Mouse (Mus musculus) heart, embryonic 15.5 days (tissue): Measurements from ENCODE around the gene Trmt61a. TPM values are rescaled to one million over a fixed set of nuclear protein-coding genes. Genes with fewer than 3 reads are reported as not detected.
"Not testable (repeated sequence)": the region's sequence is repeated elsewhere in the genome, so short reads cannot be mapped to it uniquely, and the experiment has no call there.

ENCODE experiments used
- ATAC-seq: fragments of 200-750 bp; cut with Nextera tagmentation; replicated peaks from 2 replicates; pipeline ENCODE4 v1.8.0; 2017; ENCODE audit warnings: low read depth, moderate TSS enrichment; ENCODE audit not compliant: insufficient number of reproducible peaks, insufficient read depth, low FRiP score
- H3K27ac ChIP-seq: fragments of 300-500 bp; sonication (generic); 2 replicates; pipeline ENCODE4 v1.5.1; 2015; ENCODE audit warnings: mild to moderate bottlenecking, inconsistent platforms
- H3K27me3 ChIP-seq: fragments of 300-500 bp; sonication (generic); 2 replicates; pipeline ENCODE4 v1.6.1; 2015; ENCODE audit warnings: inconsistent platforms
- H3K36me3 ChIP-seq: fragments of 300-500 bp; sonication (generic); 2 replicates; pipeline ENCODE4 v1.6.1; 2015; ENCODE audit warnings: mild to moderate bottlenecking, inconsistent platforms
- H3K4me1 ChIP-seq: fragments of 300-500 bp; sonication (generic); replicated peaks from 2 replicates; pipeline ENCODE4 v1.6.1; 2015; ENCODE audit warnings: inconsistent platforms
- H3K4me2 ChIP-seq: fragments of 300-500 bp; sonication (generic); 2 replicates; pipeline ENCODE4 v1.6.1; 2015; ENCODE audit warnings: inconsistent platforms, mild to moderate bottlenecking, moderate library complexity
- H3K4me3 ChIP-seq: fragments of 300-500 bp; sonication (generic); 2 replicates; pipeline ENCODE4 v1.5.1; 2015; ENCODE audit warnings: mild to moderate bottlenecking, inconsistent platforms
- H3K9ac ChIP-seq: fragments of 300-500 bp; sonication (generic); 2 replicates; pipeline ENCODE4 v1.6.1; 2015; ENCODE audit warnings: mild to moderate bottlenecking, inconsistent platforms
- H3K9me3 ChIP-seq: fragments of 300-500 bp; sonication (generic); replicated peaks from 2 replicates; pipeline ENCODE4 v1.6.1; 2016; ENCODE audit warnings: inconsistent platforms
- WGBS: fragments of 180-500 bp; shearing (Covaris S2); methylation state at CpG from one replicate; pipeline ENCODE4 v1.1.7; 2015; ENCODE audit warnings: mixed read lengths; 5-methylcytosine and 5-hydroxymethylcytosine counted together
- polyA plus RNA-seq: library from polyadenylated mRNA; unstranded; fragments of >200 nt; fragmentation: Nextera tagmentation; extraction: Ambion mirVana; gene quantifications from 2 replicates; pipeline ENCODE4 v1.2.1, GENCODE M21; 2015

Gene Trmt61a
- polyA plus RNA-seq, 1 experiment from 2014 or later, result 6.1 TPM

DNA sequence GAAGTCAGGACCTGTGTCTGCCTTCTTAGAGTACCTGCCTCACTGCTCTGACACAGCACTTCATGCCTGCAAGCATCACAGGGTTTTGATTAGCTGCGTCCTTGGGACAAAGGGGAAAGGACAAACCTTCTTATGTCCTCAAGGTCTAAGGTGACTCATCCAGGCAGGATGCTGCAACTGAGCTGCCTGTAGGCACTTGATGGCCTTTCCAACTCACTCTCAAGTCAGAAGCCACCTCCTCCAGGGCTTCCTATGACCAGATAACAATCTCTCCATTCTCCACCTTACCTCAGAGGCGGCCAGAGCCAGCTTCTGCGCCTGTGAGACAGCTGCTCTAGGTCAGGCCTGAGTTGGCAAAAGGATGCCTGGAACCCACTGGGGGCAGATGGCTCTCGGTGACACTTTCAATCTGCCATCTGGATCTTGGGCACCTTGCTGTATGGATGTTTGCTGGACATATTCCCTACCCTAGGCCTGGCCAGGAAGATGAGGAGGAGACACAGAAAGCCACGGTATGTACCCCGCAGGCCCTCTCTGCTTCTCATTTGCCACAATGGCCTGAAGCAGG is 20.5 kb downstream of the Trmt61a start:
- H3K27me3 ChIP-seq, result no peaks in the 10 kb centered on the region
- peak overlapping the region; percentile 28; the same call in 1 of the 2 replicates for H3K9ac ChIP-seq
- H3K27ac ChIP-seq, result no peak overlapping the region
- H3K4me1 ChIP-seq, result peaks cover 23% of the 10 kb centered on the region
- 79% methylated on average over 6 of the region's 6 CpGs for WGBS
- no peak for ATAC-seq
- H3K9me3 ChIP-seq, result no peaks in the 10 kb centered on the region
- H3K4me3 ChIP-seq, result no peak overlapping the region
- no peak overlapping the region for H3K4me2 ChIP-seq
- H3K36me3 ChIP-seq, result no peaks in the 10 kb centered on the region

DNA sequence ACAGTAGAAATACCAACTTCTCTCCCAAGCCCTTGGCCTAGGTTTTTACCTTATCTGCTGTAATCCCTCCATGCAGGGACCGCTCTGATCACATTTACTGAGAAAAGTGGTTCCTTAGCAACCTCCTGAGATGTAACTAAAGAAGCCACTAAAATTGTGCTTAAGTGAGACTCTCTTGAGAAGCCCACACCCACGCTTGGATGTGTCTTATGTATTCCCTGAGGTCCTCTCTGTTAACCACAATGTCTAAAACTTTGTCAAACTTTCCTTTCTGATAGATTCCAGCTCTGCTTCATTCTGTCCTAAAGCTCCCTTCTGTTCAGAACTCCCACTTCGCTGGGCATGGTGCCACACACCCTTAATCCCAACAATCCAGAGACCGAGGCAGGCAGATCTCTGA is 21.6 kb downstream of the Trmt61a start:
- Histone ChIP-seq H3K36me3 (no peaks in the 10 kb centered on the region), H3K9me3 (no peaks in the 10 kb centered on the region), H3K27me3 (no peaks in the 10 kb centered on the region), H3K9ac (no peak overlapping the region), H3K27ac (no peak overlapping the region), H3K4me3 (no peak overlapping the region), H3K4me1 (peaks cover 16% of the 10 kb centered on the region), H3K4me2 (no peak overlapping the region)
- ATAC-seq, result no peak
- WGBS, result 81% methylated on average over 4 of the region's 4 CpGs

DNA sequence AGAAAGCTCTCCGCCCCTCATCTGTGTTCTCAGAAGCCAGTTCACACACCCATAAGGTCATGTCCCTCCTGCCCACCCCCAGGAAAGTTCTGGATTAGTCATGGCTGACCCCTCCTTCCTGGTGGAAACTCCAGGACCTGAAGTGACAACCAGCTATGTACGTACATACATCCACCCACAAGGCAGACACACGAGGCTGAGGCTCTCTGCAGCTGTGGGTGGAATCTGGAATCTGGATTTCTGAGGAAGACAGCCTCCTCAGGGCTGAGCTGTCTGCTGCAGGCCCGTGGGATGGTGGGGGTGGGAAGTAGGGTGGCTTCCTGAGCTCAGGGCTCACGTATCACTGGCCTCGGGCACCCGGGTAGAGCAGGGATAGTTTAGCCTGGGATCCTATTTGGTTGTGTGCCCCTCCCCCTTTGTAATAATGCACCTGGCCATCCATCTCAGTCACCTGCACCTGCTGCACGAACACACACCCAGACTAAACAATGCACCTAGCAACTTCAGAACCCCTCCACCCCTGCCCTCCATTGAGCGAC is 23.1 kb downstream of the Trmt61a start:
- H3K4me1 ChIP-seq, result peaks cover 22% of the 10 kb centered on the region
- no peak overlapping the region for H3K4me2 ChIP-seq
- H3K36me3 ChIP-seq, result no peaks in the 10 kb centered on the region
- no peaks in the 10 kb centered on the region for H3K9me3 ChIP-seq
- no peak for ATAC-seq
- H3K27ac ChIP-seq, result no peak overlapping the region
- H3K9ac ChIP-seq, result no peak overlapping the region
- WGBS, result 61% methylated on average over 9 of the region's 9 CpGs
- H3K4me3 ChIP-seq, result no peak overlapping the region
- H3K27me3 ChIP-seq, result no peaks in the 10 kb centered on the region

DNA sequence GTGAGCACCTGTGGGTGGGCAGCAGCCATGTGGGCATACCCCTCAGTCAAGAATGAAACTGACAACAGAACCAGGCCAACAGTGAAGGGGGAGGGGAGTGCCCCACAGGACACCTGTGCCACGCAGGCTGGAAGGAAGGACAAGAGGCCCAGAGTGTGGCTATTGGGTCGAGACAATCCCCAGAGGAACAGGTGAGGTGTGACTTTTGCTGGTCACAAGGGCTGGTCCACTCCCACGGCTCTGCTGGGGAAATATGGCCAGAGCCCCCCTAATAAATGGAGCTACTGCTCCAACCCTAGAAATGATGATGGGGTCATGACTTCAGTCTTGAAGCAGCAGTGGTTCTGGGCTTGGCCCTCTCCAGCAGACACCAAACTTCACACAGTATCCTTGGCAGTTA is 25.4 kb downstream of the Trmt61a start:
- no peak overlapping the region for H3K27ac ChIP-seq
- H3K4me2 ChIP-seq, result no peak overlapping the region
- no peak for ATAC-seq
- no peaks in the 10 kb centered on the region for H3K27me3 ChIP-seq
- 73% methylated on average over 3 of the region's 3 CpGs for WGBS
- no peak overlapping the region for H3K4me3 ChIP-seq
- no peaks in the 10 kb centered on the region for H3K9me3 ChIP-seq
- no peak overlapping the region for H3K9ac ChIP-seq
- H3K4me1 ChIP-seq, result peaks cover 34% of the 10 kb centered on the region
- H3K36me3 ChIP-seq, result no peaks in the 10 kb centered on the region

DNA sequence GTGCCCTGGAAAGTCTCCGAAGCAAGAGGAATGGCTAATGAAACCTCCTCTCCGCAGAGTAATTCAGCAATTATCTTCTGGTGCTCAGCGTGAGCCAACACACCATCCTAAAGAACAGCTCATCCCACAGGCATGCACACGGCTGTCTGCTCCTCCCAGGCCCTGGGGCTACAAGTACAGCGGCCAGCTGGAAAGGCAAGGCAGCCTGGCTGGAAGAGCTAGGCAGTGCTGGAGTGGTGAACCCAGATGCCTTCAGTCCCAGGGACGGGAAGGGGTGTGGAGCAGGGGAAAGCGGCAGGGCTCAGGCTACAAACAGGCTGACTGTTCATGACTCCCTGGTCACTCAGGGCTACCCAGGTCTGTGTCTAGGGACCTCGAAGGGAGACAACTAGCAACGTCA is 26.7 kb downstream of the Trmt61a start:
- ATAC-seq, result peak; percentile 63
- 0 out of 2 replicates have a peak overlapping the region, but pooled peaks have one; percentile 22 for H3K4me2 ChIP-seq

DNA sequence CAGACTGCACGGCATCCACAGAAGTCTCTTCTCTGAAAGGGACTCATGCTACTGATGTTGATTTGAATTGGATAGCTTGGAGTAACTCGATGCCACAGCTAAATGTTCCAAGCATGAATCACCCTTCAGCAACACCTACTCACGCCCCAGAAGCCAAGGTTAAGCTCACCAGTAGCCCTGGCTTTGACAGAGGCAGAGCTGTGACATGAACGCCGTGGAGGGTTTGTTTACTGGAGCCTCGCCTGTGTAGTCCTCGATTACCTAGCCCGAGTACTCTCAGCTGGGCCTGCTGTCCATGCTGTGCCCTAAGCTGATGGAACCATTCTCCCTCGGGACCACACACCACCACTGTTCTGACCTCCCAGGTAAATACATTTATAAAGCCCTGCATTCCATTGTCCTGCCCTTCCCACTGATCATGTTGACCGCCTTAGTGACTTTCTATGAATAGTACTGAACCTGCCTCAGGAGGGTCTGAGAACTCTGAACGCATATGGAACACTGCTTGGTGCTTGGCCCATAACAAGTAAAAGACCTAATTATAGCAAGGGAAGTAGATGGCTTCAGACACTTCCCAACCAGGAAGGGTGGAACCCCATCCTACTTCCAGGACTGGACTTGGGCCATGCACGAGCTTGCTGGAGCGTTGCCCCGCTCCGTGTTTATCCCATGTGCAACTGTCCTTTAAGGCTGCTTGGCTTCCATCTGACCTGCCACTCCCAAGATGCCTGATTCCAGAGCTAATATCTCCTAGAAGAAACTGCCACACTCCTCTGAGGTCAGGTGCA is 27.5 kb downstream of the Trmt61a start:
- 38% methylated on average over 15 of the region's 15 CpGs for WGBS
- peak overlapping the region; percentile 75 for H3K27ac ChIP-seq
- ATAC-seq, result peak; percentile 66
- H3K4me1 ChIP-seq, result peaks cover 33% of the 10 kb centered on the region
- H3K9me3 ChIP-seq, result no peaks in the 10 kb centered on the region
- H3K36me3 ChIP-seq, result peaks cover 19% of the 10 kb centered on the region
- no peak overlapping the region for H3K4me3 ChIP-seq
- H3K4me2 ChIP-seq, result no peak overlapping the region
- H3K27me3 ChIP-seq, result no peaks in the 10 kb centered on the region
- no peak overlapping the region for H3K9ac ChIP-seq

More for the DNA sequence above, 26.7 kb downstream of the Trmt61a start:
- Histone ChIP-seq H3K9me3 (no peaks in the 10 kb centered on the region), H3K9ac (0 out of 2 replicates have a peak overlapping the region, but pooled peaks have one; percentile 14), H3K4me1 (peaks cover 31% of the 10 kb centered on the region), H3K36me3 (peaks cover 11% of the 10 kb centered on the region), H3K27me3 (no peaks in the 10 kb centered on the region), H3K4me3 (no peak overlapping the region), H3K27ac (peak overlapping the region; percentile 75)
- WGBS, result 32% methylated on average over 9 of the region's 9 CpGs

DNA sequence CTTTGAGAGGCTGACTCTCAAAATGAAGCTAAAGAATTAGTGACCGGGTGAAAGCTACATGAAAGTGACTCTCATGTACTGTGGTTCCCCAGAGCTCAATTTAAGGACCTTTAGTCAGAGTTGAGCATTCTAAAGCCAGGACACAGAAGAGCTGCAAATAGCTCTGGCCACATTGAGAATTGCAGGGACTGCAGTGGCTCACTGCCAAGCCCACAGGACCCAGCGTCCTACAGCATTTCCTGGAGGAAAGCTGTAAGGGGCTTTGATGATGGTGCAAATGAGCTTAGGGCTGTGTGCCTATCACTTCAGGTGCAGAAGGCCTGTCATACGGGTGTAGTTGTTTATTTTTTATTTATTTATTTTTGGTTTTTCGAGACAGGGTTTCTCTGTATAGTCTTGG is 30.3 kb downstream of the Trmt61a start:
- no peak overlapping the region for H3K9ac ChIP-seq
- H3K4me3 ChIP-seq, result no peak overlapping the region
- 58% methylated on average over 4 of the region's 4 CpGs for WGBS
- no peak overlapping the region for H3K4me2 ChIP-seq
- no peak for ATAC-seq
- H3K27me3 ChIP-seq, result no peaks in the 10 kb centered on the region
- H3K9me3 ChIP-seq, result no peaks in the 10 kb centered on the region
- H3K27ac ChIP-seq, result peak overlapping the region; percentile 42; the same call in 1 of the 2 replicates
- H3K4me1 ChIP-seq, result peaks cover 50% of the 10 kb centered on the region
- H3K36me3 ChIP-seq, result peaks cover 28% of the 10 kb centered on the region

DNA sequence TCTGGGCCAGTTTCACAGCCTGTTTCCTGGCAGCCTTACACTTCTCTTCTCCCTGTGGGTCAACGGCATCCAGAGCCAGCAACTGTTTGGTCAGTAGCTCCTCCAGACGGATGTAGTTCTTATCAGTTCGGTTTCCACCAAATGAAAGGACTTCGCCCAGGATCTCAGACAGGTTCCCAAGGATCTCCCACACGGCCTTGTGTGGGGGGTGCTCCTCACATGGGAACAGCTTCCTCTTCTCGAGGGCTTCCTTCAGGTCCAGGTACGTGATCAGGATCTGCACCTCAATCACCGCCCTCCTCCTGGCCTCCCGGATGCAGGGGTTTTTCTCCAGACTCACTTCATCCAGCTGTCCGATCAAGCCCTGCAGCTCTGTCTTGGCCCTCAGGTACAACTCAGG is 32.2 kb downstream of the Trmt61a start:
- ATAC-seq, result no peak
- Histone ChIP-seq H3K4me3 (no peak overlapping the region), H3K9me3 (no peaks in the 10 kb centered on the region), H3K4me1 (peaks cover 48% of the 10 kb centered on the region), H3K4me2 (no peak overlapping the region), H3K9ac (no peak overlapping the region), H3K36me3 (peaks cover 28% of the 10 kb centered on the region), H3K27ac (no peak overlapping the region), H3K27me3 (no peaks in the 10 kb centered on the region)
- whole genome bisulfite sequencing, result 75% methylated on average over 10 of the region's 10 CpGs

DNA sequence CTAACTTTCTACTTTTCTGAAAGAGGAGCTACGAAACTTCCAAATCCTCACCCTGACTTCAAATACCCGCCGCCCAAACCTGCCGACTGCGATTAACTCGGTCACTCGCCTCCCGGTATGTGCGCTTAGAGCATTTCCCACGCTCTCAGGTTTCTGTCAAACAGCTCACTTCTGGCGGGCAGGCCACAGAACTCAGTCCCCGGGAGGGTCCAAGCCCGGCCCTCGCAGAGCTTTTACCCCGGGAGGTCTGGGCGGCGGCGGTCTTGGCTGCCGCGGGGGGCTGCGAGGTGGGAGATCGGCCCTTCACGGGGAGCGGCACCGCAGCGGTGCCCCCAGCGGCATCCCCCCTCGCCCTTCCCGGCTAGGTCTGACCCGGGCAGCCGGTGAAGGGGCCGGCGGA is 34.6 kb downstream of the Trmt61a start:
- Histone ChIP-seq H3K9ac (peak overlapping the region; percentile 96), H3K27ac (peak overlapping the region; percentile 81), H3K4me2 (peak overlapping the region; percentile 65), H3K36me3 (peaks cover 28% of the 10 kb centered on the region), H3K4me3 (peak overlapping the region; percentile 83), H3K9me3 (no peaks in the 10 kb centered on the region), H3K4me1 (peaks cover 33% of the 10 kb centered on the region), H3K27me3 (no peaks in the 10 kb centered on the region)
- peak; percentile 20; the same call in 1 of the 2 replicates for ATAC-seq
- under 1% methylated on average over 33 of the region's 33 CpGs for WGBS

DNA sequence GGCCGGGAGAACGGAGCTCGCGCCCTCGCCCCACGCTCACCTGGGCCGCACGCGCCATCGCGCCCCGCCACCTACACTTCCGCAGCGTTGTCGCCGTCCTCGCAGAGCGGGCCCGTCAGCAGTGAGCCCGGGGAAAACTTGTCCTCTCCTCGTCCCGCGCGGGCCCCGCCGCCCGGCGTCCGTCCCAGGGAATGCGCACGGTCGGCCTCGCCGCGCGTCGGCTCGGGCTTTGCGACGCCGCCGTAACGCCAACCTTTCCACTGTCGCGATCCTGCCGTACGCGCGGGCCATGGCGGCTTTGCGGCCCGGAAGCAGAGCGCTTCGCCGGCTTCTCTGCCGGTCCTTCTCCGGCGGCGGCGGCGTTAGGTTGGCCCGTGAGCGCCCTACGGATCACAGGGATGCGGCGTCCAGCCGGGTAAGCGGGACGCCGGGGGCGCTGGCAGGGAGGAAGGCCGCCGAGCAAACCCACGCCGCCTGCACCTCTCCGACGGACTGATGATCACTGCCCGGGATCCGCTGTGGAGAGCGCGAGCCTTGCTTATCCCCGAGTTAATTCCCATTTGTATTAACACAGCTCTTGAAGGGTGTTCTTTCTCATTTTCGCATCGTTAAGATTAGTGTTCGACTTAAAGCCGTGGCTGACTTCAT is 35.2 kb downstream of the Trmt61a start, which contains the start of the genes Bag5 and Apopt1:
Bag5 (minus strand) TSS at position 254 of the 648 bp plus-strand sequence.
Apopt1 (plus strand) TSS at position 258 of the 648 bp plus-strand sequence.
- Histone ChIP-seq H3K9me3 (no peaks in the 10 kb centered on the region), H3K4me1 (peaks cover 28% of the 10 kb centered on the region), H3K27me3 (no peaks in the 10 kb centered on the region), H3K4me3 (peak within 1 kb of the TSS; percentile 83), H3K36me3 (peaks cover 28% of the 10 kb centered on the region), H3K27ac (peak within 1 kb of the TSS; percentile 81), H3K9ac (peak within 1 kb of the TSS; percentile 96), H3K4me2 (peak within 1 kb of the TSS; percentile 65)
- under 1% methylated on average over 79 of the region's 86 CpGs for WGBS
- ATAC-seq, result peak; percentile 94

DNA sequence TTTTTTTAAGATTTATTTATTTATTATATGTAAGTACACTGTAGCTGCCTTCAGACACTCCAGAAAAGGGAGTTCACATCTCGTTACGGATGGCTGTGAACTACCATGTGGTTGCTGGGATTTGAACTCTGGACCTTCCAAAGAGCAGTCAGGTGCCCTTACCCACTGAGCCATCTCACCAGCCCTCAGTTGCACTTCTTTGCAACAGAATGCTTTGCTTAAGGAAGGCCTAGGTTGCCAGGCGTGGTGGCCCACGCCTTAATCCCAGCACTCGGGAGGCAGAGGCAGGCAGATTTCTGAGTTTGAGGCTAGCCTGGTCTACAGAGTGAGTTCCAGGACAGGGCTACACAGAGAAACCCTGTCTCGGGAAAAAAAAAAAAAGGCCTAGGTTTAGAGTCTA is 36.0 kb downstream of the Trmt61a start:
- H3K27me3 ChIP-seq, result not testable (repeated sequence)

More for the DNA sequence above, 36.0 kb downstream of the Trmt61a start:
- H3K9ac ChIP-seq, ATAC-seq, H3K27ac ChIP-seq, H3K9me3 ChIP-seq: not testable (repeated sequence)
- peaks cover 26% of the 10 kb centered on the region for H3K4me1 ChIP-seq
- peak overlapping the region; percentile 65 for H3K4me2 ChIP-seq
- peak overlapping the region; percentile 83 for H3K4me3 ChIP-seq
- WGBS, result 72% methylated on average over 6 of the region's 6 CpGs
- H3K36me3 ChIP-seq, result peaks cover 24% of the 10 kb centered on the region
